Mouse (Mus musculus) MEL (cell line): ENCODE measurements at regions not wholly inside any gene's neighbourhood (a gene's known extent, or its start where the extent isn't known, plus 50 kb on each side); places are given as distances from the start of the nearest gene placed in this dataset.

Experiments used
- DNase-seq: peaks from one replicate; pipeline ENCODE4 v3.0.0; 2011; ENCODE audit warnings: low read depth, low spot score
- H3K27ac ChIP-seq: 2 replicates; pipeline ENCODE4 v1.5.1; 2012; ENCODE audit warnings: low read depth, mild to moderate bottlenecking, control low read depth, low read length, moderate library complexity; ENCODE audit not compliant: control insufficient read depth
- H3K27me3 ChIP-seq, 2 experiments: fragments of 150-350 bp in 1 of 2; sonication (generic) in 1 of 2; 2 replicates each; pipeline ENCODE4 v1.6.1; 2012; ENCODE audit warnings: low read length in 2 of 2, mild to moderate bottlenecking in 2 of 2, improper control_type of control experiment in 1 of 2, moderate library complexity in 1 of 2; ENCODE audit not compliant: insufficient read depth in 2 of 2, control insufficient read depth in 1 of 2
- H3K36me3 ChIP-seq, 2 experiments: 2 replicates each; pipeline ENCODE4 v1.6.1; 2012 to 2014; ENCODE audit warnings: low read length in 2 of 2, improper control_type of control experiment in 1 of 2, inconsistent platforms in 1 of 2, mild to moderate bottlenecking in 1 of 2; ENCODE audit not compliant: insufficient read depth in 2 of 2, control insufficient read depth in 1 of 2
- H3K4me1 ChIP-seq, 2 experiments: fragments of 150-350 bp in 1 of 2; sonication (generic) in 1 of 2; 2 replicates each; pipeline ENCODE4 v1.6.1; 2012; ENCODE audit warnings: low read length in 2 of 2, improper control_type of control experiment in 1 of 2, mild to moderate bottlenecking in 1 of 2; ENCODE audit not compliant: insufficient read depth in 2 of 2, control insufficient read depth in 1 of 2
- H3K4me3 ChIP-seq, 2 experiments: fragments of 150-350 bp in 1 of 2; sonication (generic) in 1 of 2; 2 replicates each; pipeline ENCODE4 v1.5.1; 2012; ENCODE audit warnings: low read depth in 2 of 2, low read length in 2 of 2, mild to moderate bottlenecking in 2 of 2, moderate library complexity in 2 of 2, control low read depth in 1 of 2, improper control_type of control experiment in 1 of 2; ENCODE audit not compliant: control insufficient read depth in 1 of 2, insufficient read depth in 1 of 2
- H3K79me2 ChIP-seq: 2 replicates; pipeline ENCODE4 v1.6.1; 2012; ENCODE audit warnings: mild to moderate bottlenecking, low read length, moderate library complexity; ENCODE audit not compliant: control insufficient read depth, poor library complexity, insufficient read depth
- H3K9ac ChIP-seq: 2 replicates; pipeline ENCODE4 v1.6.1; 2012; ENCODE audit warnings: low read depth, mild to moderate bottlenecking, control low read depth, low read length, moderate library complexity; ENCODE audit not compliant: control insufficient read depth, poor library complexity, severe bottlenecking
- H3K9me3 ChIP-seq: fragments of 150-350 bp; sonication (generic); replicated peaks from 2 replicates; pipeline ENCODE4 v1.6.1; 2012; ENCODE audit warnings: mild to moderate bottlenecking, low read length, improper control_type of control experiment, moderate library complexity; ENCODE audit not compliant: insufficient read depth
- BHLHE40 ChIP-seq: IDR thresholded peaks from 2 replicates; pipeline ENCODE4 v1.6.1; 2012; ENCODE audit warnings: low read depth, mild to moderate bottlenecking, inconsistent platforms, low read length, improper control_type of control experiment, borderline replicate concordance
- CHD1 ChIP-seq: IDR thresholded peaks from 2 replicates; pipeline ENCODE4 v1.6.1; 2012; ENCODE audit warnings: low read depth, mild to moderate bottlenecking, inconsistent platforms, low read length, improper control_type of control experiment
- CTCF ChIP-seq, 3 experiments: IDR thresholded peaks in 2 of 3; conservative IDR thresholded peaks in 1 of 3; 2 replicates each; pipeline ENCODE4 v1.5.1; 2011 to 2012; ENCODE audit warnings: low read length in 3 of 3, low read depth in 2 of 3, mild to moderate bottlenecking in 2 of 3, improper control_type of control experiment in 1 of 3, inconsistent platforms in 1 of 3, mixed read lengths in 1 of 3, moderate library complexity in 1 of 3; ENCODE audit not compliant: control insufficient read depth in 1 of 3, insufficient read depth in 1 of 3, poor library complexity in 1 of 3, severe bottlenecking in 1 of 3
- ELF1 ChIP-seq: IDR thresholded peaks from 2 replicates; pipeline ENCODE4 v1.6.1; 2014; ENCODE audit warnings: low read depth, mild to moderate bottlenecking, inconsistent platforms, low read length, improper control_type of control experiment, moderate library complexity
- EP300 ChIP-seq, 2 experiments: IDR thresholded peaks; 2 replicates each; pipeline ENCODE4 v1.6.1; 2011; ENCODE audit warnings: improper control_type of control experiment in 2 of 2, low read length in 2 of 2, low read depth in 1 of 2, mild to moderate bottlenecking in 1 of 2
- ETS1 ChIP-seq: IDR thresholded peaks from 2 replicates; pipeline ENCODE4 v1.6.1; 2012; ENCODE audit warnings: low read depth, mild to moderate bottlenecking, inconsistent platforms, low read length, improper control_type of control experiment, moderate library complexity
- GATA1 ChIP-seq: IDR thresholded peaks from 2 replicates; pipeline ENCODE4 v1.6.1; 2011; ENCODE audit warnings: low read depth, low read length, improper control_type of control experiment
- HCFC1 ChIP-seq: IDR thresholded peaks from 2 replicates; pipeline ENCODE4 v1.6.1; 2012; ENCODE audit warnings: low read depth, mild to moderate bottlenecking, inconsistent platforms, low read length, improper control_type of control experiment, moderate library complexity
- JUND ChIP-seq: IDR thresholded peaks from 2 replicates; pipeline ENCODE4 v1.6.1; 2011; ENCODE audit warnings: low read depth, mild to moderate bottlenecking, improper control_type of control experiment, low read length
- KAT2A ChIP-seq: conservative IDR thresholded peaks from 2 replicates; pipeline ENCODE4 v1.6.1; 2012; ENCODE audit warnings: low read depth, low read length, improper control_type of control experiment, inconsistent platforms
- MAFK ChIP-seq: IDR thresholded peaks from 2 replicates; pipeline ENCODE4 v1.6.1; 2011; ENCODE audit warnings: low read depth, mild to moderate bottlenecking, low read length, improper control_type of control experiment, borderline replicate concordance
- MAZ ChIP-seq: IDR thresholded peaks from 2 replicates; pipeline ENCODE4 v1.6.1; 2012; ENCODE audit warnings: low read depth, mild to moderate bottlenecking, inconsistent platforms, low read length, improper control_type of control experiment
- MEF2A ChIP-seq: IDR thresholded peaks from 2 replicates; pipeline ENCODE4 v1.6.1; 2014; ENCODE audit warnings: low read depth, mild to moderate bottlenecking, inconsistent platforms, low read length, improper control_type of control experiment; ENCODE audit not compliant: poor library complexity, insufficient replicate concordance, severe bottlenecking; ENCODE audit errors: extremely low read depth
- MXI1 ChIP-seq: IDR thresholded peaks from 2 replicates; pipeline ENCODE4 v1.6.1; 2011; ENCODE audit warnings: mild to moderate bottlenecking, low read depth, low read length, improper control_type of control experiment
- MYB ChIP-seq: IDR thresholded peaks from 2 replicates; pipeline ENCODE4 v1.6.1; 2011; ENCODE audit warnings: mild to moderate bottlenecking, low read depth, low read length, improper control_type of control experiment
- NELFE ChIP-seq: IDR thresholded peaks from 2 replicates; pipeline ENCODE4 v1.6.1; 2011; ENCODE audit warnings: low read depth, low read length, improper control_type of control experiment
- NRF1 ChIP-seq: IDR thresholded peaks from 2 replicates; pipeline ENCODE4 v1.6.1; 2014; ENCODE audit warnings: low read depth, mild to moderate bottlenecking, inconsistent platforms, low read length, improper control_type of control experiment, moderate library complexity; ENCODE audit not compliant: poor library complexity, insufficient read depth, severe bottlenecking
- POLR2A ChIP-seq, 2 experiments: IDR thresholded peaks; 2 replicates each; pipeline ENCODE4 v1.6.1; 2011 to 2012; ENCODE audit warnings: low read length in 2 of 2, mild to moderate bottlenecking in 2 of 2, control low read depth in 1 of 2, improper control_type of control experiment in 1 of 2, low read depth in 1 of 2, moderate library complexity in 1 of 2; ENCODE audit not compliant: control insufficient read depth in 1 of 2, insufficient read depth in 1 of 2, poor library complexity in 1 of 2
- POLR2AphosphoS2 ChIP-seq: IDR thresholded peaks from 2 replicates; pipeline ENCODE4 v1.6.1; 2011; ENCODE audit warnings: low read length, improper control_type of control experiment
- POLR2AphosphoS5 ChIP-seq: IDR thresholded peaks from 2 replicates; pipeline ENCODE4 v1.6.1; 2012; ENCODE audit warnings: low read depth, borderline replicate concordance, mild to moderate bottlenecking, inconsistent platforms, low read length, moderate library complexity, mixed read lengths
- RAD21 ChIP-seq: IDR thresholded peaks from 2 replicates; pipeline ENCODE4 v1.6.1; 2011; ENCODE audit warnings: mild to moderate bottlenecking, low read depth, low read length, improper control_type of control experiment
- RCOR1 ChIP-seq: IDR thresholded peaks from 2 replicates; pipeline ENCODE4 v1.6.1; 2012; ENCODE audit warnings: low read depth, mild to moderate bottlenecking, inconsistent platforms, low read length, improper control_type of control experiment
- SIN3A ChIP-seq: IDR thresholded peaks from 2 replicates; pipeline ENCODE4 v1.6.1; 2012; ENCODE audit warnings: low read length, improper control_type of control experiment, inconsistent platforms
- USF2 ChIP-seq, 2 experiments: IDR thresholded peaks; 2 replicates each; pipeline ENCODE4 v1.6.1; 2011 to 2012; ENCODE audit warnings: improper control_type of control experiment in 2 of 2, low read length in 2 of 2, borderline replicate concordance in 1 of 2, inconsistent platforms in 1 of 2, low read depth in 1 of 2, mild to moderate bottlenecking in 1 of 2; ENCODE audit not compliant: insufficient read depth in 1 of 2
- ZKSCAN1 ChIP-seq: IDR thresholded peaks from 2 replicates; pipeline ENCODE4 v1.6.1; 2012; ENCODE audit warnings: low read depth, mild to moderate bottlenecking, inconsistent platforms, low read length, improper control_type of control experiment, moderate library complexity

DNA sequence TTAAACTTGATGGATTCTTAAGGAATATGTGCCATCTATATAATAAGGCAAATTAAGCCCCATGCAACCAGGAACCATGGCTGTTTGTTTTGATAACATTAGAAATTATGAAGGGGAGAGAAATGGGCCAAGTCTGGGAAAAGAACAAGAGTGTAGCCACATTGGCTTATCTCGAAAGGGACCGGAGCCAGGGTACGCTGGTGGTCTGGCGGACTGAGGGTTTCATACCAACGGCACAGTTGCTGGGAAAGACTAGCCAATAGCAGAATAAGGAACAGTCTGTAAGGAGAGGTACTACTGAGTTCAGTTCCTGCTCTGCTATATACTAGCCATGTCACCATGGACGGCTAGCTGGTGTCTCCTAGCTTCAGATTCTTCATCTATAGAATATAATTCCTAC, 105.9 kb upstream of the 1700016C15Rik start:
- TF ChIP-seq USF2 (IDR thresholded peaks at IDR 0.05; ENCODE audit: borderline replicate concordance in 1 of 2, insufficient read depth in 1 of 2, low read depth in 1 of 2, low read length in 2 of 2) (no peak), MEF2A (no peak), MAZ (no peak), SIN3A (no peak), HCFC1 (no peak), CHD1 (no peak), GATA1 (no peak), POLR2AphosphoS2 (no peak), POLR2AphosphoS5 (no peak), MYB (no peak), CTCF (IDR thresholded peaks at IDR 0.05 in 2 of 3, conservative IDR thresholded peaks at IDR 0.05 in 1 of 3; ENCODE audit: control insufficient read depth in 1 of 3, insufficient read depth in 1 of 3, low read depth in 2 of 3, low read length in 3 of 3, poor library complexity in 1 of 3, severe bottlenecking in 1 of 3) (no peak), EP300 (IDR thresholded peaks at IDR 0.05; ENCODE audit: low read depth in 1 of 2, low read length in 2 of 2) (no peak), JUND (no peak), NELFE (no peak), NRF1 (no peak), MAFK (no peak)
- TF ChIP-seq, all 39 proteins: peak for 0
- Histone ChIP-seq H3K4me1 (no peaks in the 10 kb centered on the region), H3K36me3 (no peaks in the 10 kb centered on the region), H3K9ac (no peak overlapping the region), H3K27ac (no peak overlapping the region), H3K79me2 (no peaks in the 10 kb centered on the region), H3K27me3 (no peaks in the 10 kb centered on the region), H3K9me3 (no peaks in the 10 kb centered on the region), H3K4me3 (no peak overlapping the region)
- DNase-seq, result no peak

DNA sequence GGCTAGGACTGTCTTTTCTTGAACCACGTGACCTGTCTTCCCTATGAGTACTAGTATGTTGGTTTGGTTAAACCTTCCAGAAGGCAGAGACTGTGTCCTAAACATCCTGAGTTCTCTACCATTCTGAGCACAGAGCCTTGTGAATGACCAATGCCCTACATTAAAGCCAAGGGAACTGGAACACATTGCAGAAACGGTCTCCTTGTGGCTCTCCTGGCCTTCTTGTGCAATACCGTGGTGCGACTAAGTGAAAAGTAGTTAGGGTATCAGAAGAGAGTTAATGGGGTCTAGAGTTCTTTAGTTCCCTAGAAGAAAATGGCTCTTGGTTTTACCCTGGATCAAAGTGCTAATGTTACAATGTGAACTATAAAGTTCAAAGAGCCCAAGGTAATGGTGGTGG, 101.8 kb upstream of the 1700016C15Rik start:
- H3K4me3 ChIP-seq, result no peak overlapping the region
- no peaks in the 10 kb centered on the region for H3K4me1 ChIP-seq
- TF ChIP-seq KAT2A (no peak), ETS1 (no peak), BHLHE40 (no peak), MXI1 (no peak), POLR2A (IDR thresholded peaks at IDR 0.05; ENCODE audit: control insufficient read depth in 1 of 2, insufficient read depth in 1 of 2, low read depth in 1 of 2, low read length in 2 of 2, poor library complexity in 1 of 2) (no peak), ELF1 (no peak), NRF1 (no peak), USF2 (IDR thresholded peaks at IDR 0.05; ENCODE audit: borderline replicate concordance in 1 of 2, insufficient read depth in 1 of 2, low read depth in 1 of 2, low read length in 2 of 2) (no peak), ZKSCAN1 (no peak), MAZ (no peak), EP300 (IDR thresholded peaks at IDR 0.05; ENCODE audit: low read depth in 1 of 2, low read length in 2 of 2) (no peak), RAD21 (no peak), RCOR1 (no peak)
- no peaks in the 10 kb centered on the region for H3K79me2 ChIP-seq
- no peak overlapping the region for H3K27ac ChIP-seq
- peaks cover 0 to 4% of the 10 kb centered on the region in 2 experiments; a peak in 1 of 4 replicates for H3K27me3 ChIP-seq
- H3K36me3 ChIP-seq, result no peaks in the 10 kb centered on the region
- H3K9me3 ChIP-seq, result no peaks in the 10 kb centered on the region
- H3K9ac ChIP-seq, result no peak overlapping the region
- no peak for DNase-seq
